Mouse (Mus musculus) CH12.LX (cell line): ENCODE results near the gene S100a14. TPM values are rescaled to one million over a fixed set of nuclear protein-coding genes. Genes with fewer than 3 reads are reported as not detected.

Source experiments
- DNase-seq: peaks from one replicate; pipeline ENCODE4 v3.0.0-alpha.2; 2013; ENCODE audit errors: extremely low read depth
- H3K27ac ChIP-seq: 2 replicates; pipeline ENCODE4 v1.5.1; 2012; ENCODE audit warnings: low read depth, mild to moderate bottlenecking, control low read depth, moderate library complexity; ENCODE audit not compliant: insufficient read depth
- H3K27me3 ChIP-seq: replicated peaks from 2 replicates; pipeline ENCODE3; 2012; ENCODE audit warnings: inconsistent platforms
- H3K36me3 ChIP-seq, 2 experiments: replicated peaks in 1 of 2; 2 replicates each; pipeline versions ENCODE3 to v1.6.1; 2012; ENCODE audit warnings: inconsistent platforms in 1 of 2, low read length in 1 of 2, mild to moderate bottlenecking in 1 of 2, mixed read lengths in 1 of 2, moderate library complexity in 1 of 2; ENCODE audit not compliant: control insufficient read depth in 1 of 2, insufficient read depth in 1 of 2
- H3K4me1 ChIP-seq, 2 experiments: 2 replicates each; pipeline ENCODE4 v1.6.1; 2012; ENCODE audit warnings: inconsistent platforms in 1 of 2, moderate library complexity in 1 of 2; ENCODE audit not compliant: insufficient read depth in 2 of 2, control insufficient read depth in 1 of 2
- H3K4me2 ChIP-seq: 2 replicates; pipeline ENCODE4 v1.6.1; 2012; ENCODE audit warnings: low read depth, mild to moderate bottlenecking, control low read depth; ENCODE audit not compliant: poor library complexity, insufficient read depth, severe bottlenecking
- H3K4me3 ChIP-seq, 3 experiments: fragments of 150-350 bp in 1 of 3; sonication (generic) in 1 of 3; replicated peaks in 1 of 3; 2 replicates each; pipeline versions ENCODE3 to v1.5.1; 2011 to 2012; ENCODE audit warnings: low read depth in 2 of 3, low read length in 2 of 3, mild to moderate bottlenecking in 2 of 3, moderate library complexity in 2 of 3, control low read depth in 1 of 3, improper control_type of control experiment in 1 of 3, inconsistent platforms in 1 of 3, mixed read lengths in 1 of 3; ENCODE audit not compliant: poor library complexity in 1 of 3
- H3K79me2 ChIP-seq: replicated peaks from 2 replicates; pipeline ENCODE4 v1.6.1; 2012; ENCODE audit warnings: mild to moderate bottlenecking, moderate library complexity; ENCODE audit not compliant: control insufficient read depth, poor library complexity, insufficient read depth, severe bottlenecking; ENCODE audit errors: extremely low read depth
- H3K9ac ChIP-seq: 2 replicates; pipeline ENCODE4 v1.6.1; 2012; ENCODE audit warnings: low read depth, mild to moderate bottlenecking, control low read depth, moderate library complexity; ENCODE audit not compliant: insufficient read depth
- H3K9me3 ChIP-seq: replicated peaks from 2 replicates; pipeline ENCODE3; 2012; ENCODE audit warnings: low read length, inconsistent platforms, mixed read lengths
- CHD1 ChIP-seq: IDR thresholded peaks from 2 replicates; pipeline ENCODE4 v1.6.1; 2012; ENCODE audit warnings: low read depth, low read length, improper control_type of control experiment, inconsistent platforms
- CHD2 ChIP-seq: IDR thresholded peaks from 2 replicates; pipeline ENCODE4 v1.6.1; 2011; ENCODE audit warnings: low read length, improper control_type of control experiment
- CTCF ChIP-seq, 2 experiments: IDR thresholded peaks in 1 of 2; conservative IDR thresholded peaks in 1 of 2; 2 replicates each; pipeline ENCODE4 v1.5.1; 2011 to 2012; ENCODE audit warnings: low read depth in 2 of 2, low read length in 2 of 2, improper control_type of control experiment in 1 of 2, inconsistent platforms in 1 of 2, mild to moderate bottlenecking in 1 of 2, moderate library complexity in 1 of 2
- E2F4 ChIP-seq: IDR thresholded peaks from 2 replicates; pipeline ENCODE4 v1.6.1; 2011; ENCODE audit warnings: low read depth, low read length, improper control_type of control experiment; ENCODE audit not compliant: insufficient replicate concordance
- ELF1 ChIP-seq: IDR thresholded peaks from 2 replicates; pipeline ENCODE4 v1.6.1; 2014; ENCODE audit warnings: low read depth, mild to moderate bottlenecking, inconsistent platforms, low read length, improper control_type of control experiment
- EP300 ChIP-seq: IDR thresholded peaks from 2 replicates; pipeline ENCODE4 v1.6.1; 2011; ENCODE audit warnings: low read length, improper control_type of control experiment
- ETS1 ChIP-seq: conservative IDR thresholded peaks from 2 replicates; pipeline ENCODE4 v1.6.1; 2012; ENCODE audit warnings: low read depth, mild to moderate bottlenecking, inconsistent platforms, low read length, improper control_type of control experiment, moderate library complexity
- GABPA ChIP-seq: IDR thresholded peaks from 2 replicates; pipeline ENCODE4 v1.6.1; 2012; ENCODE audit warnings: low read depth, low read length, improper control_type of control experiment, inconsistent platforms; ENCODE audit not compliant: insufficient replicate concordance
- IRF4 ChIP-seq: IDR thresholded peaks from 2 replicates; pipeline ENCODE4 v1.6.1; 2014; ENCODE audit warnings: low read depth, mild to moderate bottlenecking, inconsistent platforms, low read length, improper control_type of control experiment
- JUN ChIP-seq: IDR thresholded peaks from 2 replicates; pipeline ENCODE4 v1.6.1; 2011; ENCODE audit warnings: low read depth, mild to moderate bottlenecking, low read length, improper control_type of control experiment, moderate library complexity; ENCODE audit not compliant: insufficient read depth
- KAT2A ChIP-seq: IDR thresholded peaks from 2 replicates; pipeline ENCODE4 v1.6.1; 2012; ENCODE audit warnings: low read length, improper control_type of control experiment, inconsistent platforms; ENCODE audit not compliant: insufficient replicate concordance
- MAFK ChIP-seq: IDR thresholded peaks from 2 replicates; pipeline ENCODE4 v1.6.1; 2011; ENCODE audit warnings: low read length, improper control_type of control experiment; ENCODE audit not compliant: insufficient replicate concordance
- MAX ChIP-seq: IDR thresholded peaks from 2 replicates; pipeline ENCODE4 v1.6.1; 2011; ENCODE audit warnings: low read length, improper control_type of control experiment
- MAZ ChIP-seq: IDR thresholded peaks from 2 replicates; pipeline ENCODE4 v1.6.1; 2012; ENCODE audit warnings: low read depth, mild to moderate bottlenecking, inconsistent platforms, low read length, improper control_type of control experiment, moderate library complexity
- MXI1 ChIP-seq: IDR thresholded peaks from 2 replicates; pipeline ENCODE4 v1.6.1; 2011; ENCODE audit warnings: mild to moderate bottlenecking, low read depth, low read length, improper control_type of control experiment
- MYC ChIP-seq: IDR thresholded peaks from 2 replicates; pipeline ENCODE4 v1.6.1; 2011; ENCODE audit warnings: low read depth, mild to moderate bottlenecking, improper control_type of control experiment, low read length
- NELFE ChIP-seq: IDR thresholded peaks from 2 replicates; pipeline ENCODE4 v1.6.1; 2011; ENCODE audit warnings: low read depth, low read length, improper control_type of control experiment
- NRF1 ChIP-seq: IDR thresholded peaks from 2 replicates; pipeline ENCODE4 v1.6.1; 2014; ENCODE audit warnings: low read depth, mild to moderate bottlenecking, inconsistent platforms, low read length, improper control_type of control experiment, moderate library complexity
- POLR2A ChIP-seq: IDR thresholded peaks from 2 replicates; pipeline ENCODE4 v1.6.1; 2011; ENCODE audit warnings: low read depth, mild to moderate bottlenecking, improper control_type of control experiment, low read length
- RAD21 ChIP-seq: IDR thresholded peaks from 2 replicates; pipeline ENCODE4 v1.6.1; 2011; ENCODE audit warnings: low read depth, mild to moderate bottlenecking, low read length, improper control_type of control experiment, moderate library complexity
- SIN3A ChIP-seq: IDR thresholded peaks from 2 replicates; pipeline ENCODE4 v1.6.1; 2012; ENCODE audit warnings: low read length, improper control_type of control experiment, inconsistent platforms
- SMC3 ChIP-seq: IDR thresholded peaks from 2 replicates; pipeline ENCODE4 v1.6.1; 2011; ENCODE audit warnings: low read depth, low read length, improper control_type of control experiment
- TBP ChIP-seq: conservative IDR thresholded peaks from 2 replicates; pipeline ENCODE4 v1.6.1; 2011; ENCODE audit warnings: low read depth, low read length, improper control_type of control experiment
- UBTF ChIP-seq: IDR thresholded peaks from 2 replicates; pipeline ENCODE4 v1.6.1; 2012; ENCODE audit warnings: low read depth, mild to moderate bottlenecking, inconsistent platforms, low read length, improper control_type of control experiment, moderate library complexity
- USF1 ChIP-seq: IDR thresholded peaks from 2 replicates; pipeline ENCODE4 v1.6.1; 2014; ENCODE audit warnings: low read depth, mild to moderate bottlenecking, inconsistent platforms, low read length, improper control_type of control experiment
- USF2 ChIP-seq: conservative IDR thresholded peaks from 2 replicates; pipeline ENCODE4 v1.6.1; 2011; ENCODE audit warnings: low read depth, low read length, improper control_type of control experiment
- ZMIZ1 ChIP-seq: IDR thresholded peaks from 2 replicates; pipeline ENCODE4 v1.6.1; 2012; ENCODE audit warnings: low read depth, mild to moderate bottlenecking, inconsistent platforms, low read length, improper control_type of control experiment
- ZNF384 ChIP-seq: IDR thresholded peaks from 2 replicates; pipeline ENCODE4 v1.6.1; 2012; ENCODE audit warnings: low read depth, low read length, improper control_type of control experiment, inconsistent platforms
- dilution Hi-C: fragments of 300-500 bp; cut with MboI; formaldehyde crosslinking; loops from 2 replicates; pipeline ENCODE4 v1.14.3; 2020; ENCODE audit warnings: low sequenced_read_pairs; ENCODE audit not compliant: extremely low pct_unique_long_range_greater_than_20kb, extremely low pct_ligation_motif_present
- in situ Hi-C: fragments of 300-500 bp; cut with MboI; formaldehyde crosslinking; loops from 3 replicates; pipeline ENCODE4 v1.14.3; 2019; ENCODE audit warnings: low sequenced_read_pairs, low pct_ligation_motif_present, low pct_unique_long_range_greater_than_20kb, mixed read lengths
- polyA plus RNA-seq: library from polyadenylated mRNA; unstranded; fragments of >175 nt; gene quantifications from 2 replicates; pipeline ENCODE4 v1.2.1, GENCODE M21; 2012; ENCODE audit warnings: low read depth; ENCODE audit not compliant: insufficient read length
- total RNA-seq, 2 experiments: library from RNA; depleted of rRNA; stranded (reverse); fragments of 300-350 nt in 1 of 2; fragments of >200 nt in 1 of 2; gene quantifications; 2 replicates each; pipeline ENCODE4 v1.2.3; 2012 to 2014

The S100a14 gene
- total and polyA plus RNA-seq, 3 experiments = not detected

DNA sequence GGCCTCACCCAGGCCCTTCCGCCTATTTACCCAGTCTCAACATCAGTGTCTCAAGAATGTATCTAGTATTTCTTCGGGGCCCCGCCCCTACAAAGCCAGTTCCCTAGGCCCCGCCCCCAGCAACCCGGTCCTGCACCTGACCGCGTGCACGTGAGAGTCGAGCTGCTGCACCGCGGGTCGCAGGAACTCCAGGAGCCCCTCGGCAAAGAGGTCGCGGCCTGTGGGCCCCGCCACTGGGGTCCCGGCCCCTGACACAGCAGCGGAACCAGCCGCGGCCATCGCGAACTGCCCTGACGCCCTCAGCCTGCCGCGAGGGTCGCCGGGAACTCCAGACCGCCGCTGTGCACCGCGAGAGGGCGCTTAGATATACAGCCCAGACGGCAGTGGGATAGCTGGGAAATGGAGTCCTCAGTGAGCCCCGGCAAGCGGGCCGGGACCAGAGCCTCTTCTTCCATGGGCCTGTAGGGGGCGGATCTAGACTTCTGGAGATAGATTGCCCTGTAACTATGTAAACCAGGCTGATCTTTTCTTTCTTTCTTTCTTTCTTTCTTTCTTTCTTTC lies 35.9 kb upstream of the S100a14 start, which contains the start of gene Snapin (continued):
- TF ChIP-seq NRF1 (peak; percentile 33; the same call in 1 of the 2 replicates), USF2 (no peak), CHD1 (no peak), RAD21 (peak; percentile 41), MXI1 (peak; percentile 87), SMC3 (peak; percentile 53), CHD2 (peak; percentile 96), TBP (no peak; the same call in 1 of the 2 replicates), KAT2A (peak; percentile 90; the same call in 1 of the 2 replicates), GABPA (peak; percentile 49; the same call in 1 of the 2 replicates), IRF4 (peak; percentile 55; the same call in 1 of the 2 replicates), E2F4 (no peak)

DNA sequence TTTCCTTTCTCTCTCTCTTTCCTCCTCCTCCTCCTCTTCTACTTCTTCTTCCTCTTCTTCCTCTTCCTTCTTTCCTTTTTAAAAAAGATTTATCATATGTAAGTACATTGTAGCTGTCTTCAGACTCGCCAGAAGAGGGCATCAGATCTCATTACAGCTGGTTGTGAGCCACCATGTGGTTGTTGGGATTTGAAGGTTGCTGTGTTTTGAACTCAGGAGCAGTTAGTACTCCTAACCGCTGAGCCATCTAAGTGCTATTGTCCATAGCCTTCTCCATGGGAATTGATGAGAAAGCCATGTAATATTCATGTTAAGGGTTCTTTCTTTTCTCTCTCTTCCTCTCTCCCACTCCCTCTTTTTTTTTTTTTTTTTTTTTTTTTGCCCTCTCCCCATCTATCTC lies 35.3 kb upstream of the S100a14 start:
- Histone ChIP-seq H3K4me2 (no peak overlapping the region; the same call in 1 of the 2 replicates), H3K36me3 (peaks cover 36 to 59% of the 10 kb centered on the region in 2 experiments), H3K79me2 (peaks cover 7% of the 10 kb centered on the region; the same call in 1 of the 2 replicates), H3K4me1 (peaks cover 0 to 11% of the 10 kb centered on the region in 2 experiments; a peak in 2 of 4 replicates), H3K27ac (no peak overlapping the region), H3K27me3 (no peaks in the 10 kb centered on the region), H3K9me3 (no peaks in the 10 kb centered on the region), H3K4me3 (no peak overlapping the region), H3K9ac (0 out of 2 replicates have a peak overlapping the region, but pooled peaks have one; percentile 6)
- TF ChIP-seq MAX (peak; percentile 55; the same call in 1 of the 2 replicates), KAT2A (no peak), ZMIZ1 (no peak), MAZ (no peak), MYC (peak; percentile 64; the same call in 1 of the 2 replicates), SIN3A (no peak), ELF1 (no peak), RAD21 (no peak), MAFK (no peak), E2F4 (no peak), USF1 (no peak), POLR2A (no peak), UBTF (no peak), ETS1 (no peak), EP300 (no peak), NELFE (no peak), ZNF384 (peak; percentile 70), JUN (no peak), IRF4 (no peak), TBP (no peak), CHD1 (no peak), CHD2 (no peak), MXI1 (no peak), CTCF (conservative IDR thresholded peaks at IDR 0.05 in 1 of 2, IDR thresholded peaks at IDR 0.05 in 1 of 2; ENCODE audit: low read depth in 2 of 2, low read length in 2 of 2) (peak; percentile 11 to 75; a peak in 2 of 4 replicates), SMC3 (peak; percentile 34; the same call in 1 of the 2 replicates)
- dilution Hi-C loops (no loop called here), in situ Hi-C loops (no loop called here)
- peak; percentile 61 for DNase-seq
